Mouse (Mus musculus): ENCODE measurements at regions not wholly inside any gene's neighbourhood (a gene's known extent, or its start where the extent isn't known, plus 50 kb on each side); places are given as distances from the start of the nearest gene placed in this dataset.

DNA sequence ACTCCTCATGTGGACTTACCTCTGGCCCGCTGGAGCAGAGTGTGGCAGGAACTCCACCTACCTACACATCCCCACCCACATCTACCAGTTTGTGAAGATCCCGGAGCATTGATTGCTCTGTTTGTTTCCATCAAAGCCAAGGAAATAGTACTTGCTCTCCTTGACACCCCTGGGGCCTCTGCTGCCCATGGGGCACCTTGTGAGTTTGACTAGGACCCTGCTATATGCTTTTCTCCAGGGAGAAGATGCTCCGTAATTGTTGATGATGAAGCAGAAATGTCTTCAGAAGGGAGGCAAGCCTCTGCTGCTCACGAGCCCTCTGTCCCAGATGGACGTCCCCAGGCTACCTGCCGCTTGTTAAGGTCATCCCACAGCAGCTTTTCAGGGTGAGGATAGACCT lies 367.0 kb downstream of the Cd83 start:
- DNase-seq, result no peak

DNA sequence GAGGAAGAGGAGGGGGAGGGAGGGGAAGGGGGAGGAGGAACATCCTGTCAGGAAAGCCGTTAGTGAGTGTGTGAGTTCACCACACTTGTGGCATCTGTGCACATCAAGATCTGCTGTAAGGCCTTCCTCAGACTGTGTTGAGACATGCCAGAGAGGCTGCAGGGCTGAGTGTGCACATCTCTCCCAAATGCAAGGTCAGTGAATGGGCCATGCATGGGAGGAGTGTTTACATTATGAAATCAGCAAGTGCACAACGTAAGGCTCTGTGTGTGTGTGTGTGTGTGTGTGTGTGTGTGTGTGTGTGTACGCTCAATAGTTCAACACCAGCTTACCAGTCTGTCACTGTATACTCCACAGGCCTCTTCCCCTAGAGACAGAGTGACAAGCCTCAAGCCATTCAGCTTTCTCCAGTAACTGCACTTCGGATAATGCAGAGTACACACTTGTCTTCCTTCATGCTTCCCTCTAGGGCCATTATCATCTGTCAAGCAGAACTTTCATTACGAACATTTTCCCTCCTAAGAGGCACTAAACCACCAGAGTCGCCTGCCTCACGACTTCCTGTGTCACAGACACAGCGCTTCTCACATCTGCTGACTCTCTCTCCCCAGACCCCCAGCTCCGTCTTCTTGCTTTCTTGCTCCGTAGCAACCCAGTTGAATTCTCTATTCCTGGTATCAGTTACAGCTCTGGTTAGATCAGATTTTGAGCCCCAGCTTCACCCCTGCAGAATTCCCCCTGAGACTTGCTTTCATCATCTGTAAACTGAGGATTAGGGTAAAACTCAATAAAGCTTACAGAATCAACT lies 368.4 kb downstream of the Cd83 start:
- DNase-seq, result no peak

DNA sequence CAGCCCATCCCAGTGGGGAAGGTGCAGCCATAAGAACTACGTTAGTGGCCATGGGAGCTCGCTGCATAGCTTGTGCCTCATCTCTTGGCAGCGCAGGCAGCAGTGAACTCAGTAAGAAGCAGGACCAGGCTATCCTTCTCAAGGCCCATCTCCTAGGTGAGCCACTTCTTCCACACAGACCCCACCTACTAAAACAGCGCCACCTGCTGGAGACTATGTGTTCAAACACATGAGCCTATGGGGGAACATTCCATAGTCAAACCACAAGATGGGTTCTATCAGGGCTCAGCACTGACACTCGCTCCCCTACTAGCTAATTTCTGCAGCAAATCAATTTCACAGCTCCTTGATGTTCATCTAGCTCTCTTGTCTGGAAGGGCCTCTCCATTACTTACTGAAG lies 369.2 kb downstream of the Cd83 start:
- DNase-seq, result no peak

DNA sequence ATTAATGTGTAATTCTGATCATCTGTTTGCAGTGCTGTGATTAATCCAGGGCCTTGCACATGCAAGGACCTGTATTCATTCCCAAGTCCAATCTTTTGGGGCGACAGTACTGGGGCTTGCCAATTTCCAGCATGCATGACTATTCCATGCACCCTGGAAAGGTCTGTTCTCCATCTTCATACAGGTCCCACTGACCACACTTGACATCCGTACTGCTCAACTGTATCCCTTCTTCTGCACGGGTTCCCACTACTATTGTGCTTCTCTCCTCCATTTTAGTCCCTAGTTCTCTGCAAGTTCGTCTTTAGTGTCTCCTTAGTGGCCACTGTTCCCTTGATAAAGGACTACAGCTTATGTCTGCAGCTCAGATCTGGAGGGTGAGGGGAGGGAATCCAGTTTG lies 371.4 kb downstream of the Cd83 start:
- no peak for DNase-seq

DNA sequence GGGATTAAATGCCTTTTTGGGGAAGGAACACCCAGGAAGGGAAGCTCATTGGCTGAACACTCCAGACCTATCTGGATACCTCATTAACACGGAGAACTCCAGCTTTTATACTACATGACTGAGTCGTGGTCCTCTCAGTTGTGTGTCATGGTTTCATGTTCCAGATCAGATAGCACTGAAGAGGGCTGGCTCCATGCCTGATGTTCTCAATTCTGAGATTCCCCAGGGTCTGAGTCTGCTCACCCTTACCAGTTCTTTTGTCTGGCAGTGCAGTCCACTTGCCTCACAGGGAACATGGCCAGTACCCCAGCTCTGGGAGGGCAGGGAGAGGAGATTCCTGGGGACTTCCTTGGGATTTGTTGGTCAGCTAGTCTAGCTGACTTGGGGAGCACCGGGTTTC lies 372.0 kb downstream of the Cd83 start:
- DNase-seq, result no peak

DNA sequence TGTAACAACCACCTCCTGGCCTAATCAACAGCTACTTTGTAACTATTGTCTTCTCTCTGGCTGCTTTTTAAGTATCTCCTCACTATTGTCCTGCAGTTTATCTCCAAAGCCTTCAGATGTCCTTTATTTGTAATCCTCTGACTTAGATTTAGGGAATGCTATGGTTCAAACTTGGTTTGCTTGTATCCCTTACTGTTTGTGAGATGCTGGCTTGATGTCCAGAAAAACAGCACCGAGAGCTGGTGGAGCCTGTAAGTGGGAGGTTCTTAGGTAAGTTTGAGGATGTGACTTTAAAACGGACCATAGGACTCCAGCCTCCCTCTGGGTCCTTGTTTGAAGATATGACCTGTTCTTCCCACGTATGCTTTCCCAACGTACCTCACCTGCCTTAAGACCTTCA lies 372.7 kb downstream of the Cd83 start:
- no peak for DNase-seq

DNA sequence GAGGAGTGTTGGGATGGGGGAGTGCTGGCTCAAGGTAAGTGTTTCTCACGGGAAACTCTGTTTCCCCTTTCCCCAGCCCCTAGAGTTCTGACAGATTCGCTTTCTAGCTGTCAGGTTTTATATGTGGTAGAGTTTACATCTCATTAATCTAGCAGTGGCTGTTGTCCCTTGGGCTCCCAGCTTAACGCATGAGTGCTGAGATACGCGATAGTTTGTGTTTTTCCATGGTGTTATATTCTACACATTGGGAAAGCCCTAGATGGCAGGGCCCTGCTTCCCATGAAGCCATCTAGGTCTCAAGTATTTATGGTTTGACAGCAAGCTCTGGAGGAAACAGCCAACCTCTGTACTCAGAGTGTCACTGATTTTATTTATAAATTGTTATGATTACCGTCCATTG lies 373.8 kb downstream of the Cd83 start:
- no peak for DNase-seq

DNA sequence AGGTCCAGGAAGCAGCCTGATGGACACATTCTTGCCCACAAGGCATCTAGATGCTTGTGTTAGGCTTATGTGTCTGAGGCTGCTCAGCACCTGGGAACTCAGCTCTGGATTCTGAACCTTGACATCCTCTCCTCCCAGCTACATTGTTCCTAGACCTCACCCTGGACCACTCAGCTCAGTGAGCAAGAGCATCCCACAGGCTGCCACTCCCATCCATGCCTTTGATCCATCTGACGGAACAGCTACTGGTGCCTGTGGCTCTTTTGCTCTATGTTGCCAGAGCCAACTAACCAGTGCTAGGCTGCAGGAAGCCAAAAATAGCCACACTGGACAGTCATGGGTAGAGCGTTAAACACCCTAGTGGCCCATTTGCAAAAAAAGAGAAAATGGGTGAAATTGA lies 374.8 kb downstream of the Cd83 start:
- no peak for DNase-seq

DNA sequence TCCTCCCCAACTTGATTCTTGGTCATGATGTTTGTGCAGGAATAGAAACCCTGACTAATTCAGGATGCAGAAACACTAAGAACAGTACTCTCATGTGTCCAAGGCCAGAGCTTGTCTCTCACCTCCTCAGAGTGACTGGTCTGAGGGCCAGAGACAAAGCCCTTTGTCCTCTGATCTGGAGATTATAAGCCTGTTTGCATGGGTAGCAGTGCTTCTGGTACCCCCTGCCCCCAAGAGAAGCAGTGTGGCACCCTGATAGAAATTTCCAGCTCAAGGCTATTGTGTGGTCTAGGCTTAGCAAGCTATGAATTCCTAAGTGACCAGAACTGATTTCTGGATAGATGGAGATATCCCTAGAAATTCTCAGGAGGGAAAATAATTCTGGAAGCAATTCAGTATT lies 380.2 kb downstream of the Cd83 start:
- DNase-seq, result no peak

DNA sequence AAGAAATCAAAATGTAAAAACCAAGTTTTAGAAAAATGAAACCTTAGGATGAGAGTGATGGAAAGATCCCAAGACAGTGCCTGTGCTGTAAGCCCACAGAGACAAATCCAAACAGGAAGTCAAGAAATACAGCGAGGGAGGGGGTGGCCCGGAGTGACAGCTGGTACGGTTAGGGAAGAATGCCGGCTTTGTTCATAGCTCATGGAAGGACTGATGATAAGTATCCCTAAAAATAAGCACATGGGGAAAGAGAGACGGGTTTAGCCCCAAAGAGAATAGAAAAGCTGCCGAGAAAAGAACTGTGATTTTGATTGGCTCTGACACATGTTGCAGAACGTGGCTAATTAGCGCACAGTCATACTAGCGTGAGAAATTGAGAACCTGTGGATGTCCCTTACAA lies 382.6 kb downstream of the Cd83 start:
- DNase-seq, result no peak

DNA sequence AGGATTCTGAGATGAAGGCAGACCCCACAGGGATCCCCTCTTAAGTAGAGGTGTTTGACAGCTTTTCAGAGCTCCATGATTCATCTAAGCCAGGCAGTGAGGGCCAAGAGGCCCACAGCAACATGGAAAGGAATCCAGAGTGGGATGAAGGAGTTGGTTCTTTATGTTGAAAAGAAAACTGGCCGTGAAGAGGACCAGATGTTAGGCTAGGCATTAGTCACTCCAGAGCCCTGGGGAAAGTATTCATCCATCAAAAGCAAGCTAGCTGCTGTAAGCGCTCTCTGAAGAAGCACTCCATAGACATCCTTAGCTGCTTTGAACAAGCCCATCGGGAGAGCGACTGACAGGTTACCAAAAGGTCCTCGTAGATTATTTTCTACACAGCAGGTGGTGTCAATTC lies 383.6 kb downstream of the Cd83 start:
- DNase-seq, result no peak

DNA sequence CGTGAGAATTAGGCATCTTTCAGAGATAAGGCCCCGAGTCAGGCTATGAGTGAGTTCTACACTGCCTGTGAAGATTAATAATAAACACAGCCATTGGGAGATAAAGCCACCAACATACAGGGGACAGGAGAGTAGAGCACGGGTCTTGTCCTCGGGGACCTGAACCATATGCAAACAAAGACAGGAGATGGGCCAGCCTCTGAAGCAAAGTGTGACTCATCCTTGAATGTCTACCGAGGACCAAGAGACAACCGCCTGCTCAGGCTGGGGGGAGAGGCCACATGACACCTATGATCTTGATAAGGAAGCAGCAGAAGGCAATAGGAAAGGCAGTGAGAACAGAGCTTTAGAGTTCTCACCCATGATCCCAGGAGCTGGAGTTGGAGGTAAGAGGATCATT lies 387.1 kb downstream of the Cd83 start:
- no peak for DNase-seq

DNA sequence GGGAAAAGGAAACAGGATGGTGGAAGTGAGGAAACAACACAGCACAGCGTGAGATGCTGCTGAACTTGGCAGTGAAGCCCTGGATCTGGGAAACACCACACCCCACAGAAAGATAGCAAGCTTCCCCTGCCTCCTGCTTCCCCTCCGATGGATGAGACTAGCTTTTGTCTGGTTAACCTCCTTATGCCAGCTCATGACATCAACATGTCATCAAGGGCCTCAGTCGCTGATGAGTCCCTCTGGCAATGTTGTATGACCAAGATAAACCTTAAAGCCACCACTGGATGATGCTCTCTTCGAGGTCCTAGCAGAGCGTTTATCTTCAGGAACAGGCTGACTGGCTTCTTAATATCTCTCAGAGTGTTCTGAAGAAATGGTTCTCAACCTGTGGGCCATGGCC lies 388.1 kb downstream of the Cd83 start:
- DNase-seq, result no peak

DNA sequence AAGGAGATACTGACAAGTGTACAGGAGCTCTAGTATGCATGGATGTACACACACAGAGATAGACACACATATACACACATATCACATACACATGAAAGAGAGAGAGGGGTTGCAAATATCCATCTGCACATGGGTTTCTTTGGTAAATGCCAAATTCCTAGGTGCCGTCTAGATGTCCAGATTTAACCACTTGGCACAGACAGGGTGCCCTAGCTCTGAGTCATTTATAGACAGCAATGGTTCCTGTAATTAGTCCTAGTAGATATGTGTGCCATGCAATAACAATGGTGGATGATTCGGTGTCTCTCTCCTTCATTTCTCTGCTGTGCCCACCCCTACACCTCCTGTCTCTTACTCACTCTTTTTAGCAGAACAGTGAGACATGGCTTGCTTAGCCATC lies 389.7 kb downstream of the Cd83 start:
- no peak for DNase-seq

DNA sequence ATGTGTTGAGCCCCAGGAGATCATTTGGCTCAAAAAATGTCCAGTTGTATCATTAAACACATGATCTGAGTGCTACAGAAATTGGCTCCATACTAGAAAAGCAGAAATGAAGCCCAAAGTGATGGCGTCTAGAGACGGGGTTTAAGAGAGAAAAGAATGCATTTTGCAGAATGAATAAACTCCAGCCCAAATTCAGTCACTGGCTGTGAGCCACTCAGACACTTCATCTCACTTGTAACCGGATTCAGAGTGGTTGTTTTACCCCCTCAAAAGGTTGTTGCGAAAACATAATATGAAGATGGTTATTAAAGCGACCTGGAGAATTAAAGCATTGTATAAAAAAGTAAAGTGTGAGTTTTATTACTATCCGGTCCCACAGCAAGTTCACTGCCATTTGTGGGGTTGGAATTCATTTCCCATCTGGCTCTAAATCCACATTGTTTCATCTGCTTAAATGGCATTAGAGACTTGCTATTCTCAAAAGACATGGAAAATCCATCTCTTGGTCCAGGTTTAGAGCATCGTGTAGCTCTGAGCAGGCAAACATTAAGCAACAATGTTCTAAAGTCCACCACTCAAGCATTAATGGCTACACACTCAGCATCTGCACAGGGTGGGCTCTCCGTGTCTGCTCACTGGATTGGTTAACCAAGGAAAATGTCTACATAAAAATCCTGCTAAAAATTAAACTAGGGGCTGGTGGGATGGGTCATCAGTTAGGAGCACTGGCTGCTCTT lies 390.9 kb downstream of the Cd83 start:
- no peak for DNase-seq

DNA sequence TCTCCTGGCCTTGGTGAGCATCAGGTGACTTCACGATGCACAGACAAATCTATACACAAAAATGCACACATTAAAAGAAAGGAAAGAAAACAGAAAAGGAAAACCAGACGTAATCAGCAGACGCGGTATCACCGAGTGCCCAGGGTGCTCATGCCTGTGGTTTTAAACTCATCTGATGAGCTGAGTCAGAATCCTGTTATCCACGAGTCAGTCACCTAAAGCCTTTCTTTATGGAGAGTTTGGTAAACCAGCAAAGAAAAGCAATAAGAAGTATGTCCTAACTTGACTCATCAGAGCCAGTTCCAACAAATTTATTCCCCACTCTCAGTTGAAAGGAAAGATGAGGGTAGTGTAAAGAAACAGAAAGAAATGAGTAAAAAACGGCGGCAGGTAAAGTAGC lies 391.5 kb downstream of the Cd83 start:
- DNase-seq, result no peak

DNA sequence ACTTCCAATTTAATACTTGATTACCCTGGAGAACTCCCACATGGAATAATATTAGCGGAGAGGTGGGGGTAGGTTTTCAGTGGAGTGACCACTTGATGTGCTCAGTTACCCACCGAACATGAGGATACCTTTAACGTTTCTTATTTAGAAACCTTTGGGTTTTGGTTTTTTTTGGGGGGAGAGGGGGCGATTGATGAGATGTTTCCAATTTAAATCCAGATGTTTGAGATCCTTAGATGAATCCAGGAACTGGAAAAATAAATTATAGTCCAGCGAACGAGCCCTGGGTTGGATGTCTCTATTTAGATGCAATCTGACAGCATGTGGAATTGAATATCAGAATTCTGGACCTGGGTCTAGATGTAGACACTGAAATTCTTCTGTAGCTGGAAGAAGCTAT lies 393.4 kb downstream of the Cd83 start:
- no peak for DNase-seq

DNA sequence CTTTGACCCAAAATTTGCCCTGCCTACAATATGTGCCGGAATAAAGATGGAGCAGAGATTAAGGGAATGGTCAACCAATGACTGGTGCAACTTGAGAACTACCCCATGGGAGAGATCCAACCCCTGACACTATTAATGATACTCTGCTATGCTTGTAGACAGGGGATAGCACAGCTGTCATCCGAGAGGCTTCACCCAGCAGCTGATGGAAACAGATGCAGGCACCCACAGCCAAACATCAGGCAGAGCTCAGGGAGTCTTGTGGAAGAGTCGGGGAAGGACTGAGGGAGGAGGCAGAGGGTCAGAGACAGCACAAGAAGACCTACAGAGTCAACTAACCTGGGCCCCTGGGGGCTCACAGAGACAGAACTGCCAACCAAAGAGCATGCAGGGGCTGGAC lies 395.8 kb downstream of the Cd83 start:
- no peak for DNase-seq

DNA sequence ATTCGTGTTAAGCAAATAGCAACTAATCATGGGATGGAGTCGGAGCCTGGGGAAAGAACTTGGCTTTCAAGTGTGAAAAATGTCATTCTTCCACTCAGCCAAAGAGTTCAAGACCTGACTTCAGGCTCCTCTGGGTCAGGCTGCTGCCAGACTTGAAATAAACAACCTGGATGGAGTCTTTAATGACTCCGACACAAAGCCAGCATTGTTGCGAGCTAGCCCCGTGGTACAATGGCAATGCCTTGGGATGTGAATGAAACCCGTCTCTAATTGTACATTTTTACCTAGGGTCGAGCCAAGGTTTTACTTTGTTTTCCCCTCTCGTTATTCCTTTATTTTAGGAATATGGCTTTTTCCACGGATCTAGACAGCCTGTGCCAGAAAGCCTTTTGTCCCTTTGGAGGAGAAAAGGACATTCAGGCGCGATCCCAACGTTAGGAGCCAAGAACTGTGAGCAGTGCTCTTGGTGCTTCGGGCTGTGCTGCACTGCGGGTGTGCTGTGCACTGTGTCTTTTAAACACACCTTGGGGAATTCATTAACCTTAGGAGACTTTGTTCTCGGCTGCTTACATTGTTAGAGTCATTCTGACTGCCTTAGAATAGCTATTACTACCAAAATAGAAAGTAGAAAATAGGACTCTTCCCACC lies 398.1 kb downstream of the Cd83 start:
- no peak for DNase-seq

DNA sequence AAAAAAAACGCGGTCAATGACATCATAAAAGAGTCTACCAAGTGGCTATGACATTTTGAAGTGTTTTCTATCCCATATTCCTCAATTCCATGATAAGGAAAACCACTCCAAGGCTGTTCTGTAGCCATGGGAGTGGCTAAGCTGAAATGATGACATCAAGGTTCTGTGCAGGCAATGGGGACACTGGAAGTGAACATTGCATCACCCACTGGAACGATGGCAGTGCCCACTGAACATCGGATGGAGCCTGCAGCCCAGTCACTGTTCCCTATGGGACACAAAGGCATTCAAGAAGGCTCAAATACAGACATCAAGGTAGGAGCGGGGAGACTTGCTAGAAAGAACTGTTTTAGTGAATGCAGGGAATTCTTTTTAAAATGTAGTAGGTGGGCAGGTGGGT lies 410.8 kb downstream of the Cd83 start:
- DNase-seq, result no peak

DNA sequence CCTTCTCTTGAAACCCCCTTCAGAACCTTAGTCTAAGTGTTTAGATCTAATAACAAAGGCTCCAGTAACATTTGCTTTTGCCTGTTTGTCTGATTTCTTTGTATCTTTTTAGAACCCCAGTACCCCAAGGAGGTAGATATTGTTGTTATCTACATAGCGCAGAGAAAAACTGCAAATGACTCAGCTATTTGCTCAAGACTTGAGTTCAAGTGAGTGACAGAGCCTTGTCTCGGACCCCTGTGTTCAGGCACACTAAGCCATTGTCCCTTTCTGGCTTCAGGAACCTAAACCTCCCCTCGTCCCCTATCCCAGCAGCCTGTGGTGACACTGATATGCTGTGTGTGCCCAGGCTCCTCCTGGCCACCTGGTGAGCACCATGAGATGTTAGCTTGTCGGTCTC lies 421.5 kb downstream of the Cd83 start:
- DNase-seq, result no peak

DNA sequence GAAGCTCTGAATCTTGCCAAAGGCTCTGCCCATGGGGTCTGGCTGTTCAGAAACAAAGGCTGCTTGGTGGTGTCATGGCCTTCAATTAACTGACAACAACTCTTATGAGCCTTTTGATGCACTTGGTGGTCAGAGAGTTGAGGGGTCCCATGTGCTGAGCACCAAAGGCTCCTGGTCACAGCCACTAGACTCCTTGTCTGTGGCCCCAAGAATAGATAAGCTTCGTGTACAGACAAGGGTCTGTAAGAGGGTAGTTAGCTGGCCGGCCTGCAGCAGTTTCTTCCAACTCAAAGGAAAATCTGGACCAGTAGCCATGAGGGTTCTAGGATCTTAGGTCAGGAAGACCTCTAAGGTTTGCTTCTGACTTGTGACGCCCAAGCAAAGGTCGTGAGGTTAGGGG lies 421.9 kb downstream of the Cd83 start:
- no peak for DNase-seq

DNA sequence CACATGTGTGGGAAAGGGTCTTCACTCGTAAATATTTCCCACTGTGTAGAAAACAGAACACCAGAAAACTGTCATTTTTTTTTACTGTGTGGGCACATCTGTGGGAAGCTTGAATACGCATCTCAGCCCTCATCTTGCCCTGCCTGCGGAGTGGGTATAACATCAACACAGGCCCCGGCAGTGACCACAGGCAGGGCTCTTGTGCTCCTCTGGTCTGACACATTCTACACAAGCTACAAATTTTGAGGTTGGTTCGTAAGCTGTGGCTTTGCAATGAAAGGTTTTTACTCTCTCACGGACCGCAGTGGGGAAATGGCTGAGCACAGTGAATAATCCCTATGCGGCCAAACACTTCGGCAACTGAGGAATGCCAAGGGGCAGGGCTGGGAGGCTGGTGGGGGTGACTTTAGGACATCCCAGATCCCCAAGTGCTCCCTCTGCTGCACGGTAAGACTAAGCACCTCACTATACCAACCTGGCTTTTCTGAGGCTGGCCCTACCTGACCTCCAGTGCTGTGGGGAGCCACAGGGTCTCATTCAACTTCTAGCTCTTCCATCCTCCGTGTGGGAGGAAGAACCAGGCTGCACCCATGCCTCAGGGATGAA lies 422.9 kb downstream of the Cd83 start:
- no peak for DNase-seq

DNA sequence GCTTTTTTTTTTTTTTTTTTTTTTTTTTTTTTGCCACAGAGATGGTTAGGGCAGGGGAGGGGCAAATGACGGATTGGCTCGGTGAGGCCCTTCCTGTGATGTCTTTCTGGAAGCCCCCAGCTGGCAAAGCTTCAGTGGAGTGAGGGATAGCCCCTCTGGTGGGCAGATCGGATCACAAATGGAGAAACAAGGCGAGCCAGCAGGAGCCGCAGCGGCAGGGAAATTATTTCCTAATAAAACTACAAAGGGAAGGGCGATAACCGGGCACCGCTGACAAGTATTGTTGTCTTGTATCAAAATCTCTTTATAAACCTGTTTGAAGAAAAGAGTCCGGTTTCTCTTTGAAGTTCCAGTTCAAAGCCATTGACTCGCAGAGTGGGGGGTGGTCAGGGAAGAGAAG lies 424.5 kb downstream of the Cd83 start:
- no peak for DNase-seq

Data from cerebellum, adult 18-20 months (tissue).